Mouse (Mus musculus) layer of hippocampus, postnatal 25 days (tissue): ENCODE results near the gene Vmn1r131. TPM values are rescaled to one million over a fixed set of nuclear protein-coding genes. Genes with fewer than 3 reads are reported as not detected.
"Not testable (repeated sequence)": the region's sequence is repeated elsewhere in the genome, so short reads cannot be mapped to it uniquely, and the experiment has no call there.

Source experiments
- DNase-seq, 2 experiments: peaks; one replicate each; pipeline ENCODE4 v3.0.0; 2022; ENCODE audit warnings: mixed read lengths in 2 of 2, low spot score in 1 of 2; ENCODE audit errors: extremely low spot score in 1 of 2
- total RNA-seq, 2 experiments: library from RNA; stranded (reverse); gene quantifications; 2 replicates each; pipeline ENCODE4 v1.2.3; 2021

Gene Vmn1r131
- not detected for total RNA-seq

- DNase-seq = not testable (repeated sequence)
Observed at GRCm38 (mm10) chr7:21545990-21546389, at the start of gene Vmn1r131. TSS of gene Vmn1r131 (minus strand) at chr7:21546090.

- DNase-seq = not testable (repeated sequence)
Observed at GRCm38 (mm10) chr7:21511480-21511879, 34.4 kb downstream of the Vmn1r131 start, which contains the start of gene Vmn1r130. TSS of gene Vmn1r130 (plus strand) at chr7:21511780.

Other genes with a start within 250 kb of the Vmn1r131 start
- not detected for gene Vmn1r126, start 244.6 kb downstream of the Vmn1r131 start, total RNA-seq
- not detected for gene Vmn1r127, start 226.2 kb downstream of the Vmn1r131 start, total RNA-seq
- gene Vmn1r128, start 196.7 kb downstream of the Vmn1r131 start, total RNA-seq = not detected
- gene Vmn1r129, start 184.8 kb downstream of the Vmn1r131 start, total RNA-seq = not detected
- not detected for gene Gm6882, start 113.3 kb downstream of the Vmn1r131 start, total RNA-seq
- not detected for gene Vmn1r130, start 34.3 kb downstream of the Vmn1r131 start, total RNA-seq
- gene Vmn1r132, start 68.0 kb upstream of the Vmn1r131 start, total RNA-seq = not detected
- not detected for gene Gm4175, start 215.4 kb upstream of the Vmn1r131 start, total RNA-seq